Mouse (Mus musculus) lung, postnatal 10 days (tissue): ENCODE results near the gene Adra2a.
A peak's percentile ranks its signal among the peaks of the same experiment; 100 is the strongest.

Source experiments
- DNase-seq: peaks from one replicate; pipeline ENCODE4 v3.0.0; 2021

Gene Adra2a

DNA sequence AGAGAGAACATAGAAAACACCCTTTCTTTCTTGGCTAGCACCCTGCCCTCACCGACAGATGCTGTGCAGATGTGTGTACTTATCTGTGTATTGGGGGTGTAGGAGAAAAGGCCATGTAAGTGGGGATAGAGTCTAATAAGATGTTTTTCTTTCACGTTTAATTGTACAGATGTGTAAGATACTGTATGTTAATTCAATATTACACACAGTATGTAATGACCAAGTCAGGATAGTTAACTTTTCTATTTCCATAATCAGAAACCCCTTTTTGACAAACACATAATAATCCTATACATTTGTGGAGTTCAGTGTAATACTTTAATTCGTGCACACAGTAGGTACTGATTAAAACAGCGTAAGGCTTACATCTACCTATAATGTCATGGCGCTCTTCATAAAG is at the start of gene Adra2a:
Gene Adra2a (plus strand): TSS at position 301 of the 400 bp plus-strand sequence.
- DNase-seq, result no peak

DNA sequence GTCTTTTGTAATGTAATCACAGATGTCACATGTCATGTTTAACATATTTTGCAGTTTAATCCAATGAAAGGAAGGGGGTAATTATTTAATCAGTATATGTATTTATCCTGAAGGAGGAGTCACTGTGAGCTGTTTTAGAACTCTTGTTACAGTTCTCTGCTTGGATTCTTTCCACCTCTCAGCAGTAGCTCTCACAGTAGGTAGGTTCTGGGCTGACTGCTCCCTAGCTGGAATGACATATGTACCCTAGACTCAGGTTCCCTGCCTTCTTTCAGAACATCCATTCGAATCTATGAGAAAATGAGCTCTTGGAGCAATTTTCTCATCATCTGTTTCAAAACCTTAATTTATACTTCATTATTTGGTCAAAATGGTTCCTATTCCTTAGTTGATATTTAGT is 49.7 kb upstream of the Adra2a start:
- no peak for DNase-seq

DNA sequence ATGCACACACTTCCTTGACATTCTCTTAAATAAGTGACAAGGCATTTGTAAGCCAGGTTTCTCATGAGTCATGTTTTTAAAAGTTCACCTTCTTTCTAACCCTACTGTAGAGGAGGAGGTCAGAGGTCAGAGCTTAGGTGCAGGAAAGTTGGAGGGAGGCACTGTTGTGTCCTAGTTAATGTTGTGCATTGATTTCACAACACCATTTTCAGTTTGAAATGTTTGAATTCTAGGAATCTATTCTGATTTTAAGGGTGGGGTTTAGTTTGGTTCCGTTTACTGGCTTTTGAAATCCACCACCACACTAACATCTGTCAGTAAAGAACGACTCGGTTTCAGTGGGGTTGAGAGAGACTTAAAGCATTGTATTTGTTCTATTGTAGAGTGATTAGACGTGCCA is 33.0 kb upstream of the Adra2a start:
- no peak for DNase-seq

DNA sequence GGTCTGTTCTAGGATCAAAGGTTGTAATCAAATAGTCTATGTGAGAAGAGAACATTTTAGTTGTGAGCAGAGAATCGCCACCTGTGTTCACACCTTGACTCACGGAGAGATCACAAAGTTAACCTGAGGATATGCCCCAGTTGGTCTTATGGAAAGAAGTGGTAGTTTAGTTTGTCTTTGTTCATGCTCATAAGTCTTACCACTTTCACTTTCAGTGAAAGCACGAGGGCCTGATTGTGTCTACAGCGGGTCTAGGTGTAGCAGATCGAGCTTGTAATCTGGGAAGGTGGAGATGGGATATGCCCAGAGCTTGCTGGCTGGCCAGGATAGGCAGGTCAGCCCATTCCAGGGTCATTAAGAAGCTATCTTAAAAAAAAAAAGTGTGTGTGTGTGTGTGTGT is 29.0 kb upstream of the Adra2a start:
- DNase-seq, result no peak

DNA sequence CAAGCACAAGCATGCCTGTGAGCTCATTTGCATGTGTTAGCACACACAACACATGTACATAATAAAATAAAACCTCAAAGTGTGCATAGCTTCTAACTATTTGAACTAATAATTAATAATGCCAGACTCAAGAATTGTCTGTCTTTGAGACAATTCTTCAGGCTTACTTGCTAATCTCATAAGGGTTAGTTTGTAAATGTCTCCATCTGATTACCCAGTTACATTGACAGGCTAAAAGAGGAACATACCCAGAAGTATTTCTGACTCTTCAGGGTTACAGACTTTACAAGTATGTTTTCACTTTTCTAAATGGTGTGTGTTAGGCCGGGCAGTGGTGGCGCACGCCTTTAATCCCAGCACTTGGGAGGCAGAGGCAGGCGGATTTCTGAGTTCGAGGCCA is 28.4 kb upstream of the Adra2a start:
- DNase-seq, result no peak

DNA sequence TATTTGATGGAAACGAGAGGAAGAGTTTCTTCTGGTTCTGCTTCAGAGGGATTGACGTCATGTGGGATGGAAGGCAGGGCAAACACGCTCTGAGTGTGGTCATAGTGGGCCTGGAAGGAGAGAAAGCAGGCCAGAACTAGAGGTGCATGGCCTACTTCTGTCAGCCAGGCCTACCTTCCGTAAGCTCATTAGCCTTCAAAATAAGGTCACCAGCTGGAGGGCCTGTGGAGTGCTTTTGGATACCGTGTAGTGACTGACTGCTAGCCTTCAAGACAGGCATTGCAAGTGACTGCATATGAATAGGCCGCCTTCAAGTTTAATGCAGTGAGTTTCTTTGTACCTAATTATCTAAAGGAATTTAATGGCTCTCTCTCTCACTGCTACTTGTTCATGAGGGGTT is 8.9 kb upstream of the Adra2a start:
- no peak for DNase-seq

DNA sequence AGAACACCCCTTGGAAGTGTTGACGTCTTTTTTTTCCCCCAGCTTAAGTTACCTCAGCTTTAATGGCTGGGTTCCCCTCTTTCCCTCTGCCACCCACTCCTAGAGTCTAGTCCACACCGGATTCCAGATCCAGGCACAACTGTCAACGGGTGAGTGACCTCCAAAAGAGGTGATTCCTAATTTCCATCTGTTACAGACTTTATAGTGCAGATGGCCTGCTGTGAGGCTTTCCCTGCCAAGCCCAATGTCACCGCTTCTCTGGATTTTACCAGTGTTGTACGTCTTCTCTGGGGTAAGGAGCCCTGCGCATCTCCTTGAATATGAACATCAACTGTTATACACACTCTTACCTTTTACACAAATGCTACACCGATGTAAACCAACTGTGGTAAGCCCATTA is 4.5 kb upstream of the Adra2a start:
- no peak for DNase-seq

DNA sequence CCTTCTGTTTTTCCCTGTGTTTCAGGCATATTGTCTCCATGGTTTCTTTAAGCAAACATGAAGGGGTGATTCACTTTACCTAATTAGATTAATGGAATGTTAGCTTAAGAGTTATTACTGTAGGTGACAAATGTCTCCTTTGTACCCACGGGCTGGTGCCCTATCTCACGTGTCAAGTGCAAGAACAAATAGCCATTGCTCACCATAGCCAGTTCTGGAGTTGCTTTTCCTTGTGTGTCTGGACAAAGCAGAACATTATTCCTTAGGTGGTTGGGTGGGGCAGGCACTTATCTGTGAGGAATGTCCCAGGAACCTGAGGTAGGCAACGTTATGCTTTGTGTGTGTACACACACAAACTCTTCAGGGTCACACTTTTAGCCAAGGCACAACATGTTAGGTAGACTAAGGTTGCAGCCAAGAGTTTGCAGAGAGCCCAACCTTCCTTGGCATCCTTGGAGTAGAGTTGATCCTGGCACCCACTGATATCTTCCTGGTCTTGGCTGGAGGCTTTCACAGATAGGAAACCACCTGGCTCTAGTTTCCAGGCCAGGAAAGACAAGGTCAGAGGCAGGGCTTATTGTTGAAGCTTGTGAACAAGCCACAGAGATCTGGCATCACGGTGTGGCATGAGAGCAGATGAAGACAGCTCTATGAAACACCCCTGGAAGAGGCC is 3.5 kb upstream of the Adra2a start:
- DNase-seq, result no peak

DNA sequence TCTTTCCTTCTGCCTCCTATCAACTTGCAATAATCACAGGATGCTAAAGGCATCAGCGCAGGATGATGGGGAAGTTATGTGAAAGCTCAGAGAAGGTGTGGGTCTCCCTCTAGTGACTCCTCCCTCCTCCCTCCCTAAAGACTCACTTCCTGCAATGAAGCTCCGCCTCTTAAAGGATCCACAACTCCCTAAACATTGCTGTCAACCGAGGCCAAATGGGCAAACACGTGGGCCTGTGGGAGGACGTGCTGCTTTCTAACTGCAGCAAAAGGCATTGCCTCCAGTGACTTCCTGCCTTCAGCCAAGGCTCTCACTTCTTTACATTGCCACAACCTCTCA is 3.0 kb upstream of the Adra2a start:
- DNase-seq, result peak; percentile 23

DNA sequence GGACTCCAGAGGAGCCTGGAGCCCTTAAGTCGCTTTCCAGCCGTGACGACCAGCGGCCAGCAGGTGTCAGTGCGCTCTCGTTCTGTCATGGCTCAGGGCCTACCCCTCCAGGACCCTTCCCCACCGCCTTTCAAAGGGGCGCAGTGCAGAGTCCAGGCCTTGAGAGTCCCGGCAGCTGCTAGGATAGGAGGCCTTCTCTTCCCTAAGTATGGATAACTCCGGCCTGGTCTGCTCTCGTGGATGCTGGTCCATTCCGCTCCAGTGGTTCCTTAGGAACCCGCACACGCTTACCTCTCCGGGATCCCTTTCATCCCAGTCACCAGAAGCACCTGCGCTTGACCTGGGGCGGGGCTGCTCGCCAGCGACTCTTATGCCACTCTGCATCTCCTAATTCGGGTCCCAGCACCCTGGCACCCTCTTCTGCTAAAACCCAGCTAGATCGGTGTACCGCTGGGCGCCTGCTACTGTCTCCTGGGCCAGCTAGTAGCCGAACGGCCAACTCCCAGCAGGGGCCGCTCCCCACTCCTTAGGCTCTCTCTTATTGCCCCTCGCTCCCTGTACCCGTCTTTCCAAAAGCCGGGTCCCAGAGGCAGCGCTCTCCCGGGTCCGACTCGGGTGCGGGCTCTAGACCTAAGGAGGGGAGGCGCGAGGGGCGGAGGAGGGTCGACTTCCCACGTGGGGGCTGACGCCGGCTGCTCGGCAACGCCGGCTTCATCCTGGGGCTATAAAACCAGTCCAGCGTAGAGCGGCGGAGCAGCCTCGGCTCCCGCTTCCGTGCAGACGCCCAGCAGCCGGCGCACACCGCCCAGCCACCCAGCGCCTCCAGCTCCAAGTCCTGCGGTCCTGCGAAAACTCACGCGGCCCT is 788 bp downstream of the Adra2a start:
- DNase-seq, result peak; percentile 72

DNA sequence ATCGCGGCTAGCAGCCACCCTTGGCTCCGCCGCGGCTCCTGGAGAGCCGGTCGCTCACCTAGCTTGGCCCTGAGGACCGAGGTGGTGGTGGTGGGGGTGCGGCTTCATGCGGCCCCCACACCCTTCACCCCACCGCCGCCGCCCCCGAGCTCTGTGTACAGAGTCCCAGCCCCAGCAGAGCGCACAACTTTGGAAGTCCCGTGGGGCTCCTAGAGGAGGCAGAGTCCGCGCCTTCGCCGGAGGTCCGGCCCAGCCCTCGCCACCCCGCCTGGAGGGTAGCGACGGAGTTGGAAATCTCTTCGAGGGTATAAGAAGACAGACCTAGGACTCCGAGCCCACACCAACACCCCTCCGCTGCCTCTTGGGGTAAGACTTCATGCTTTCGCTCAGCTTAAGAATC is 1.5 kb downstream of the Adra2a start:
- DNase-seq, result no peak

DNA sequence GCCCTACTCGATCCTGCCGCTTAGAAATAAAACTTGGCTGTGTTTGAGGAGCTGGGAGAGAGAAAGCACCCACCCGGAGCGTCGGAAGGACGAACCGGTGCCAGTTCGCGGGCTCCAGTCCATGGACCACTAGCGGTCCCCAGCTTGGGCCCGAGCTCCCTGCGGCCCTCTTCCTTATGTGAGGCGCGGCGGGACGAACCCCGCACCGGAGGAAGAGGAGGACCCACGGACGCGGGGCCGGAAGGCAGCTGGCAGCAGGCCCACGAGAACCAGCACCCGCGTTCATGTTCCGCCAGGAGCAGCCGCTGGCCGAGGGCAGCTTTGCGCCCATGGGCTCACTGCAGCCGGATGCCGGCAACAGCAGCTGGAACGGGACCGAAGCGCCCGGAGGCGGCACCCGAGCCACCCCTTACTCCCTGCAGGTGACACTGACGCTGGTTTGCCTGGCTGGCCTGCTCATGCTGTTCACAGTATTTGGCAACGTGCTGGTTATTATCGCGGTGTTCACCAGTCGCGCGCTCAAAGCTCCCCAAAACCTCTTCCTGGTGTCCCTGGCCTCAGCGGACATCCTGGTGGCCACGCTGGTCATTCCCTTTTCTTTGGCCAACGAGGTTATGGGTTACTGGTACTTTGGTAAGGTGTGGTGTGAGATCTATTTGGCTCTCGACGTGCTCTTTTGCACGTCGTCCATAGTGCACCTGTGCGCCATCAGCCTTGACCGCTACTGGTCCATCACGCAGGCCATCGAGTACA is 2.2 kb downstream of the Adra2a start:
- peak; percentile 21 for DNase-seq

DNA sequence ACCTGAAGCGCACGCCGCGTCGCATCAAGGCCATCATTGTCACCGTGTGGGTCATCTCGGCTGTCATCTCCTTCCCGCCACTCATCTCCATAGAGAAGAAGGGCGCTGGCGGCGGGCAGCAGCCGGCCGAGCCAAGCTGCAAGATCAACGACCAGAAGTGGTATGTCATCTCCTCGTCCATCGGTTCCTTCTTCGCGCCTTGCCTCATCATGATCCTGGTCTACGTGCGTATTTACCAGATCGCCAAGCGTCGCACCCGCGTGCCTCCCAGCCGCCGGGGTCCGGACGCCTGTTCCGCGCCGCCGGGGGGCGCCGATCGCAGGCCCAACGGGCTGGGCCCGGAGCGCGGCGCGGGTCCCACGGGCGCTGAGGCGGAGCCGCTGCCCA is 2.7 kb downstream of the Adra2a start:
- DNase-seq, result no peak

DNA sequence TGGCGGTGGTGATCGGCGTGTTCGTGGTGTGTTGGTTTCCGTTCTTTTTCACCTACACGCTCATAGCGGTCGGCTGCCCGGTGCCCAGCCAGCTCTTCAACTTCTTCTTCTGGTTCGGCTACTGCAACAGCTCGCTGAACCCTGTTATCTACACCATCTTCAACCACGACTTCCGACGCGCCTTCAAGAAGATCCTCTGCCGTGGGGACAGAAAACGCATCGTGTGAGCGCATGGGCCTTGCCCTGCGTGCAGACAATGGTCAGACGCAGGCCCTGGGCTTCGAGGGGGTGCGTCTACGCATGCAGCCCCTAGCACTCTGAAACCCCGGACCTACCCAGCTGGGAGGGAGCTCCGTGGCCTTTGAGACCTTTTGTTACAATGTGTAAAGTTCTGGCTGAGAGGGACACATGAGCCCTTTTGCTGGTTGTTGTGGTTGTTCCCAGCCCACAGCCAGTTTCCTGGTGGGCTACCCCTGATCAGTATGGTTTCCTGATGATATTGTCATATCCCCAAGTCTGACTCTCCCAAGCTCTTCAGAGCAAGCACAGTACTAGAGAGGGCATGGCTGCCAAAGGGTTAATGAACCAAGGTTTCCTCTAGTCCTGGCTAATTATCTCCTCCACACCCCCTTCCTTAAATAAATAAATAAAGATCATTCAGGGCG is 3.6 kb downstream of the Adra2a start:
- no peak for DNase-seq

DNA sequence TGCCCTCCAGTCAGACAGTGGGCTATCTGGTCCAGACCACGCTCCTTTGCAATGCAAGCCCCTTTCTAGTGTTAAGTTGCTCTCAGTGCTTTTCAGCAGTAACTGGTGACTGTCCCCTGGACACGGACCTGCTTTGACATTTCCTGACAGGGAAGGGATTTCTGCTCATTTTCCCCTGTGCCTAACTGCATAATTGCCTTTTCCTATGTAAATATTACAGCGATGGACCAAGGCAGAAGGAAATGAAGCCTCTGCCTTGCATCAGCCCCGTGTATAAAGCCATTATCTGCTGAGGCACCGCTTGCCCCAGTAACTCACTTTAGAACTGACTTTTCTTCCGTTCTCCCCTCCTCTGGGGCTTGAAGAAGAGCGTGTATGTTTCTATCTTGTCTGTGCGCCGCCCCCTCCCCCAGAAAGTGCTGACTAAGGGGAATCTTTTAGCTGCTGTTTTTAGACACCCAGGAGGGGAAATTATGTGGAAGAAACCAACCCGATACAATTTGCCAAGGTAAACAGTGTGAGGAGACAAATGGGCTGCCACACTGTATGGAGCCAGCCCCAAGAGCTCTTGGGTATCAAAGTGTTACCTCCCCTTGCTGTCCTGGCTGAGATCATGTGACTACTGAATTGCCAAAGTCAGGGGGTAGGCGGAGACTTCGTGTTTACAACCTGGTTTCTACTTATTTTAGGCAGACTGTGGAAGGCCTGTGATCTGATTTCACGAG is 4.4 kb downstream of the Adra2a start:
- DNase-seq, result no peak

DNA sequence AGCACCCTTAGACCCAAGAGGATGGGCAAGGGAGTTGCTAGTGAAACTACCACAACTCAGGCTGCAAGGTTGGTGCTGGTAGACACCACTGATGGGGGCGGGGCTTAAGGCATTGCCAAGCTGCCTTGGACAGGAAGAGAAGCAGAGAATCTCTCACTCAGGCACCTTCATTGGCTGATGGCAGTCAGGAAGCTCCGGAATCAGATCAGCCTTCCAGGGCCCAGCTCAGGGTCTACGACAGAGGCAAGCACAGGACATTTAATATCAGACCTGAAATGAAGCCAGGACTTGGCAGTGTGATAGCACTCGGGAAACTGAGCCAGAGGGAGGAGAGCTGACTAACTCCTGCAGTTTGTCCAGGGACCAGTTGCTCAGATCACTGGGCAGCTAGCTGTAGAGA is 7.7 kb downstream of the Adra2a start:
- no peak for DNase-seq

DNA sequence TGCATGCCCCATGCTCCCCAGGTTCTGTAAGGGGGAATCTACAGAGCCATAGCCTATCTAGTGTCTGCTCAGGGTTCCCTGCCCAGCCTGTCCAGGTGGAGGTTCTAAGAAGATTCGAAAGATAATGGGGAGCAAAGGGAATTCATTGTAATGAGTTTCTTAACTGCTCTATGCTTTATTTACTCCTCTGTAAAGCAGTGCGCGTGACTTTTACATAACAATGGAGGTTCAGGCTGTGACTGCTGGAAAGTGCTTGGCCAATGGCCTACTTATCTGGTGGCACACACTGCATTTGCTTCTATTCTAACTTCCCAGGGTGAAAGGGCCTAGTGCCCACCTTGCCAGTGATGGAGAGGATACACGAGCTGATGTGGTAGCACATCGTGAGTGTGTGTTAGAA is 11.9 kb downstream of the Adra2a start:
- DNase-seq, result no peak

DNA sequence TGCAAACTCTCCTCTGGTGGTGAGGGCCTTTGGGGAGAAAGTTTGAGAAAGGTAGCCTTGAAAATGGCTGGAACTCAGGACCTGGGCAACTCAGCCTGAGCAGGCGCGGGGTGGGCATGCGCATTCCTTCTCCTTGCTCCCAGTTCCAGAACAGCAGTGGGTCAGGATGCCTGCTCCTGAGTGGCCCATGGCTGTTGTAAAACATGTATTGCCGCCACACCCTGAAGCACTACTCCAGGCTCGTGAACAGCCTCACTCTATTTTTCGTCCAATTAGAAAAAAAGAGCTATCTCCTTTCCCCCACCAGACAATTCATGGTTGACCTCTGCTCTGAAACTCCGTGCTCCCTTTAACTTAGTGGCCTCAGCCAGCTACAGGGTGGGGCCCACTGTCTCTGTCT is 24.5 kb downstream of the Adra2a start:
- DNase-seq, result no peak

DNA sequence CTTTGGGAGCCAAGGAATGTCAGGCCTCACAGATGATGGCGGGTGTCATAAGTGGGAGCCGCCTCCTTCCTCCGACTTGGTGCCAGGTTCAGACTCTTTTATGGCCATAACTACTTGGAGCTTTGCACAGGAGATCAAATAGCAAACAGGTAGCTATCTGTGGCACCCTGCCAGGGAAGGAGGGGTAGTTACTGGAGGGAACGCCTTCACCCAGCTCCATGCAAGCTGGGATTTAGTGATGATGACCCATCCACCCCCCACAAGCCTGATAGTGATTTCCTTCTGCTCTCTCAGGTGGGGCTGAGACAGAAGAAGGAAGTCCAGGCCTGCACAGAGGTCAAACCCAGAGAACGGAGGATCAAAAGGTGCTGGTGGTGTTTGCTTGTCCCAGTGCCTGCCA is 26.6 kb downstream of the Adra2a start:
- DNase-seq, result peak; percentile 44

DNA sequence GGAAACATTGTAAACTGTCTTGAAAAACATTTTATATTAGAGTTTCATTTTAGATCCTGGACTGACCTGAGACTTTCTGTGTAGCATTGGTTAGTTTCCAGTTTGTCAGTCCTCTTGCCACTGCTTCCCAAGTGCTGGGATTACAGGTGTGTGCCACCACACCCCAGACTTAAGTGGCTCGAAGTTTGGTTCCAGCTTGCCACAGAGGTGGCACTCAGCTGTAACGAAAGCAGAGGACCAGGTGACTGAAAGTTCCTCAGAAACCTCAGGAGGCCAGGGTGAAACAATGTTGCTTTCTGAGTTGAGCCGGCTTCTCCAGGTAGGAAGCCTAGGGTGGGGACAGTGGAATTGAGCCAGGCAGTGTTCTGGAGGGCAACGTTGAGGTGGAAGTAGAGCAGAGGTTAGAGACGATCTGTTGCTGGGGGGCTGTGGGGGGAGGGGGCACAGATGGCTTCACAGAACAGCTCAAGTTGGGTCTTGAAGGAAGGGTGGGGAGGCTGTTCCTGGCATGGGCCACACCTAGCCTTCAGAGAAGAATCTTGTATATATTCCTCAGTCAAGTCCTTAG is 28.4 kb downstream of the Adra2a start:
- no peak for DNase-seq

DNA sequence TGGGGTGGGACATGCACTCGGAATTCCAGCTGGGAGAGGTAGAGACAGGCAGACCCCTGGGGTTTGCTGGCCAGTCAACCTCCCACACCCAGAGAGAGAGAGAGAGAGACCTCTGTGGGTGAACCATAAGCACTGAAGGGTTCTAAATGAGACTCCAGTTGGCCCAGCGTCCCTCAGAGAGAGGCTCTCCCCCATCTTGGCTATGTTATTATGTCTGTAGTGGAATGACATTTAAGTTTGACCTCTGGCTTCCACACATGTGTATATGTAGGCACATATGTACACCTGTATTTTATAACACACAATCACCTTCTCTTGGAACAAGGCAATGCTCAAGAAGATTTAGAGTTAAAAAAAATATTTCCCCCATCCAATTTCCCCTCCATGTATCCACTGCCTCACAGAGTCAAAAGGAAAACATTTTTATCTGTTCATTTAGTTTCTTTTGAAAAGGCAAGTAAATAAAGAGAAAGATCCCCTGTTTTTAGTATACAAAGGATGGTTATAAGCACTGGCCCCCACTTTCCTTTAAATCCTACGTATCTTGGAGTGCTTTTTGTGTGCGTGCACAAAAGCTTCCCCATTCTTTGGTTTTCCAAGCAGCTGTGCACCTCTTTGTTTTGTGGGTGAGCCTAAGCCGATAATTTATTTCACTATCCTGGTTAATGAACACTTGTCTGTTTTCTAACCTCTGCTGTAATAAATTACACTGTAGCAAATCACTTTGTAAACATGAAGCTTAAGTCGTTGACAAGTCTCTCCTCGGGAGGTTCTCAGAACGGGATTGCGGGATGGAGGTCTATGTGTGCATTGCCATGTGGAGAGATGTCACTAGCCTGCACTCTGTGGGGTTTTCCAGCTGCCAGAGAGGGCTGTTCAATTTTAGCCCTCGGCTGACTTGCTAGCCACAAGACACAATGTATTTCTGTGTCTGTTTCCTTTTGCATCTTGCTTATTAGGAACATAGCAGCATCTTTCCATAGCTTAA is 32.7 kb downstream of the Adra2a start:
- DNase-seq, result no peak
